Mouse (Mus musculus) limb, embryonic 13.5 days (tissue): ENCODE measurements around the gene Tuba3b. TPM values are rescaled to one million over a fixed set of nuclear protein-coding genes. Genes with fewer than 3 reads are reported as not detected.

Experiments used
- ATAC-seq: fragments of 200-750 bp; cut with Nextera tagmentation; 2 replicates; pipeline ENCODE4 v1.8.0; 2017; ENCODE audit warnings: low read depth, moderate number of reproducible peaks, moderate TSS enrichment; ENCODE audit not compliant: low FRiP score
- H3K27ac ChIP-seq: fragments of 300-500 bp; sonication (generic); 2 replicates; pipeline ENCODE4 v1.5.1; 2015; ENCODE audit warnings: inconsistent platforms, mild to moderate bottlenecking, moderate library complexity
- H3K27me3 ChIP-seq: fragments of 300-500 bp; sonication (generic); 2 replicates; pipeline ENCODE4 v1.6.1; 2015; ENCODE audit warnings: mild to moderate bottlenecking, inconsistent platforms
- H3K36me3 ChIP-seq: fragments of 300-500 bp; sonication (generic); 2 replicates; pipeline ENCODE4 v1.6.1; 2015; ENCODE audit warnings: inconsistent platforms, mild to moderate bottlenecking, moderate library complexity
- H3K4me1 ChIP-seq: fragments of 300-500 bp; sonication (generic); 2 replicates; pipeline ENCODE4 v1.6.1; 2015; ENCODE audit warnings: inconsistent platforms
- H3K4me2 ChIP-seq: fragments of 300-500 bp; sonication (generic); replicated peaks from 2 replicates; pipeline ENCODE4 v1.6.1; 2015; ENCODE audit warnings: inconsistent platforms, mild to moderate bottlenecking, moderate library complexity
- H3K4me3 ChIP-seq: fragments of 300-500 bp; sonication (generic); 2 replicates; pipeline ENCODE4 v1.5.1; 2015; ENCODE audit warnings: moderate library complexity, mild to moderate bottlenecking, inconsistent platforms
- H3K9ac ChIP-seq: fragments of 300-500 bp; sonication (generic); 2 replicates; pipeline ENCODE4 v1.6.1; 2015; ENCODE audit warnings: mild to moderate bottlenecking, inconsistent platforms
- H3K9me3 ChIP-seq: fragments of 300-500 bp; sonication (generic); 2 replicates; pipeline ENCODE4 v1.6.1; 2016; ENCODE audit warnings: inconsistent platforms
- WGBS: fragments of 180-500 bp; shearing (Covaris S2); methylation state at CpG from one replicate; pipeline ENCODE4 v1.1.7; 2015; 5-methylcytosine and 5-hydroxymethylcytosine counted together
- polyA plus RNA-seq: library from polyadenylated mRNA; unstranded; fragments of >200 nt; fragmentation: Nextera tagmentation; extraction: Ambion mirVana; gene quantifications from 2 replicates; pipeline ENCODE4 v1.2.1, GENCODE M21; 2015

Gene Tuba3b
- polyA plus RNA-seq, 1 experiment from 2014 or later, result not detected

DNA sequence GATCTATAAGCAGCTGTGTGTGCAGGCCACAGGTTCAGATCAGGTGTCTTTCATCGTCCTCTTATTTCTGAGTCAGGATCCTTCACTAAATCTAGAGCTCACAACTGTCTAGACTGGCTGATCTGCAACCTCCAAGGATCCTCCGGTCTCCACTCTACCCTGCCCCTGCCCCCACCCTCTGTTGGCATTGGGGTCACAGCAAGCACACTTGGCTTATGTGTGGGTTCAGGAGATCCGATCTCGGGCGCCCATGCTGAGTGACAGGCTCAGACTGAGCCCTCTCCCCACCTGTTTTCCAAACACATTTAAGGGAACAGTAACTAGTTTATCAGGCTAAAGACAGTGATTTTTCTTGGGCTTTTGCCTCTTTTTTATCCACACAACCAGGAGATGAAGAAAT, 38.1 kb downstream of the Tuba3b start:
- H3K27me3 ChIP-seq, result no peaks in the 10 kb centered on the region
- H3K9me3 ChIP-seq, result peaks cover 14% of the 10 kb centered on the region; the same call in 1 of the 2 replicates
- WGBS, result 84% methylated on average over 5 of the region's 5 CpGs
- H3K27ac ChIP-seq, result no peak overlapping the region
- H3K4me3 ChIP-seq, result no peak overlapping the region
- no peak overlapping the region for H3K4me2 ChIP-seq
- H3K4me1 ChIP-seq, result no peaks in the 10 kb centered on the region
- no peak overlapping the region for H3K9ac ChIP-seq
- ATAC-seq, result no peak
- H3K36me3 ChIP-seq, result no peaks in the 10 kb centered on the region

DNA sequence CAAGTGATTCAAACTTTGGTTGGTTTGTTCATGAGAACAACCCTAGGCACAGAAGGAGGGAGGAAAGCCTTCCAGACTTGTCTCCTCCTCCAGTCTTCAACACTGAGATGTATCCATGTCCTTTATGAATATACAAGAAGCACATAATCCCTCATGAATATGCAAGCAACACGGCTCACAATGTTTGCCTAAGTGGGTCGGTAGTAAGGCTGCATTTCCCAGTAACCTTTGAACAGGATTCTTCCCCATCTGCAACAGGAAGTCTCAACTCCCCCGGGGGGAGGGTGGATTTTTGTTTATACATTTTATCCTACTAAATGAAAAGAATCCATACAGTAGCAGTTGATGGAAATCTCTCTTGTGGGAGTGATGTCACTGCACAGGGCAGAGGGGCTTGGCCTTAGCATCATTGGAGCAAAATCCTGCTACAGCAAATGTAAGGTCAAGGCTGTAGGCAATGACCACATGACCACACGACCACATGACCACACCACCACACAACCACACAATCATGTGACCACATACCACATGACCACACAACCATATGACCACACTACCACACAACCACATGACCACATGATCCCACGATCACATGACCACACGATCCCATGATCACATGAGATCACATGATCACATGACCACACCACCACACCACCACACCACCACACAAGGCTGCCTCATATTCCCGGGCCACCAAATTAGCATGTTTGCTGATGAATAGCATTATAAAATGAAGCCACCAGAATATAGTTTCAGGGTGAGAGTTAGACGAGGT, 38.7 kb downstream of the Tuba3b start:
- Histone ChIP-seq H3K4me1 (no peaks in the 10 kb centered on the region), H3K27ac (no peak overlapping the region), H3K36me3 (no peaks in the 10 kb centered on the region), H3K4me3 (no peak overlapping the region), H3K9me3 (peaks cover 14% of the 10 kb centered on the region; the same call in 1 of the 2 replicates), H3K27me3 (no peaks in the 10 kb centered on the region), H3K4me2 (no peak overlapping the region), H3K9ac (no peak overlapping the region)
- WGBS, result 85% methylated on average over 8 of the region's 8 CpGs
- ATAC-seq, result no peak

DNA sequence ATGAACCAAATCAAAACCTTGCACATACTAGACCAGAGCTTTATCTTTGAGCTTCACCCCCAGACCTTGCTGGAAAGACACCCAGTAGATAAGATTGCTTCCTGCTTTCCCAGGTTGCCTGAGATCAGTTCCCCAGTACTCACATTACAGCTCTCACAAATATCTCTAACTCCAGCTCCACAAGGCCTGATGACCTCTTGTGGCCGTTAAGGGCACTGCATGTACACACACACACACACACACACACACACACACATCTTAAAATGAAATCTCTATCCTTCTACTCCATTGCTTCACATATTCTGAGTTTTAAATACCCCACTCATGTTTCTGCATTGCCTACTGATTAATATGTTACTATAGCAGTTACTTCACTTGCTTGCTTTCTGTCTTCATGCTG, 40.1 kb downstream of the Tuba3b start:
- no peak overlapping the region for H3K4me3 ChIP-seq
- peaks cover 14% of the 10 kb centered on the region; the same call in 1 of the 2 replicates for H3K9me3 ChIP-seq
- H3K4me1 ChIP-seq, result no peaks in the 10 kb centered on the region
- WGBS, result 82% methylated on average over 1 of the region's 1 CpGs
- ATAC-seq, result no peak
- no peak overlapping the region for H3K9ac ChIP-seq
- H3K27ac ChIP-seq, result no peak overlapping the region
- H3K27me3 ChIP-seq, result no peaks in the 10 kb centered on the region
- H3K4me2 ChIP-seq, result no peak overlapping the region
- H3K36me3 ChIP-seq, result no peaks in the 10 kb centered on the region

DNA sequence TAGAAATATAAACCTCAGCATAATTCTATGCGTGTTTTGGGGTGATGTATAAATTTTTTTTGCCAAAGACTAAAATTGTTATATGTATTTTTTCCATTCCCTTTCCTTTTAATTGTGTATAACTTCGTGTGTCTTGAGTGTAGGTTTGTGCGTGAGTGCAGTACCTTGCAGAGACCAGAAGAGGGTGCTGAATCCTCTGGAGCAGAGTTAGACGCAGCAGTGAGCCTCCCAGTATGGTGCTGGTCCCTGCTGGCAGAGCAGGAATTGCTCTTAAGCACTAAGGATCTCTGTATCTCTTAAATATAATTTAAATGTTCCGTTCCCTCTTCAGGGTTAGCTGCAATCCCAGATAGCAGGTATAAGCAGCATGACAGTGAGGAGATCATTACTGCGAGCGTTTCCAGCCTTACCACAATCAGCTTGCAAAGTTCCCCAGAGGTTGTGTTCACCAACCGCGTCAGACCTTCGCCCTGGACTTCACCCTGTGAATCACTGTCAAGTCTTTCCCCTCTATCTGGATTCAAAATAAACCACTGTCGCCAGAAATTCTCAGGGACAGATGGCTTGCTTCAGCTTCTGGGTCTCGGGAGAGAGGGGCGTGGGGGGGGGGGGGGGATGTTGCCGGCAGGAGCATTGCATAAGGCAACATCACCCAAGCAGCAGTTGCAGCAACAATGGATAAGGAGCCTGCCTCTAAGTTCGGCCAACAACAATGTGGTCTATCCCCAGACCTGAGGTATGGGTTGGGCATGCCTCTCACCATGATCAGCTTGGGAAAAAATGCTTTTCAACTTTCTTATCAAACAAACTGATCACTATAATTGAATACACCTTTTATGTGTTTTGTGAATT, 41.4 kb downstream of the Tuba3b start:
- Histone ChIP-seq H3K4me3 (no peak overlapping the region), H3K27me3 (no peaks in the 10 kb centered on the region), H3K9me3 (peaks cover 14% of the 10 kb centered on the region; the same call in 1 of the 2 replicates), H3K4me1 (no peaks in the 10 kb centered on the region), H3K36me3 (no peaks in the 10 kb centered on the region), H3K4me2 (no peak overlapping the region), H3K27ac (no peak overlapping the region), H3K9ac (no peak overlapping the region)
- ATAC-seq, result no peak
- WGBS, result 88% methylated on average over 15 of the region's 15 CpGs

DNA sequence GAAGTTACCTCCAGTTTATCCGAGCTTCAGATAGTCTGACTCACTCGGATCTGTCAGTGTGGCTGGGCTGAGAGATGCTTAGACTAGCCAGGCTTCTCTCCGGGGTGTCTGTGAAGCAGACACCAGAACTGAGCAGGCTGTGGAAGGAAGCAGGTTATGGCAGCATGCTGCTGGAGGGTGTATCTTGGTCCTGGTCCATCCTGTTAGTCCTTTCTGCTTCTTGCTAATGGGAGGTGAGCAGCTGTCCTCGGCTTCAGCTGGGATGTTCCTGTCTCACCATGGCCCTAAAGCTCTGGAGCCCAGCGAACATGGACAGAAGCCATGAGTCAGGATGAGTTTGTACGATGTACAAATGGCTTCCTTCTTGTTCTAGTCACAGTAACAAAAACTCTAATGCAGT, 43.6 kb downstream of the Tuba3b start:
- ATAC-seq, result no peak
- no peak overlapping the region for H3K9ac ChIP-seq
- H3K4me2 ChIP-seq, result no peak overlapping the region
- H3K4me1 ChIP-seq, result 0 out of 2 replicates have a peak, but pooled peaks cover 4% of the 10 kb centered on the region
- peaks cover 14% of the 10 kb centered on the region; the same call in 1 of the 2 replicates for H3K9me3 ChIP-seq
- no peaks in the 10 kb centered on the region for H3K36me3 ChIP-seq
- H3K27me3 ChIP-seq, result no peaks in the 10 kb centered on the region
- H3K4me3 ChIP-seq, result no peak overlapping the region
- WGBS, result 70% methylated on average over 6 of the region's 6 CpGs
- H3K27ac ChIP-seq, result no peak overlapping the region

DNA sequence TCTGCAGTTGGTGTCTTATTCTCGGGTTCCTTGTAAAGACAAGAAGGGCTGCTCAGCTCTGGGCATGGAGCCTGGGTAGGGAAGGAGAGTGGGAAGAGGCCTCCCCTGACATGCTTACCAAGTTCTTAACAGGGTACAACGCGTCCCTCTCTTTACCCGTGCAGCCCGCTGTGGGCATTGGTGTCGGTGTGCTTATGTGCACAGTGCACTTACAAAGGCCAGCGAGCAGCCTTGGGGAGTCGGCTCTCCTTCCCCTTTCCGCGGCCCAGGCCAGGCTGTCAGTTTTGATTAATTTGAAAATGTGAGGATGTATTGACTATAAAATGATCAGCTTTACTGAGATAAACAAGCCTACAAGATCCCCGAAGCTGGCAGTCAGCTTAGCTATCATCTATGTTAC, 45.4 kb downstream of the Tuba3b start:
- Histone ChIP-seq H3K4me3 (no peak overlapping the region), H3K9ac (no peak overlapping the region), H3K27ac (no peak overlapping the region), H3K9me3 (peaks cover 8% of the 10 kb centered on the region; the same call in 1 of the 2 replicates), H3K36me3 (no peaks in the 10 kb centered on the region), H3K4me1 (0 out of 2 replicates have a peak, but pooled peaks cover 6% of the 10 kb centered on the region), H3K4me2 (no peak overlapping the region), H3K27me3 (no peaks in the 10 kb centered on the region)
- no peak for ATAC-seq
- WGBS, result 80% methylated on average over 11 of the region's 11 CpGs

DNA sequence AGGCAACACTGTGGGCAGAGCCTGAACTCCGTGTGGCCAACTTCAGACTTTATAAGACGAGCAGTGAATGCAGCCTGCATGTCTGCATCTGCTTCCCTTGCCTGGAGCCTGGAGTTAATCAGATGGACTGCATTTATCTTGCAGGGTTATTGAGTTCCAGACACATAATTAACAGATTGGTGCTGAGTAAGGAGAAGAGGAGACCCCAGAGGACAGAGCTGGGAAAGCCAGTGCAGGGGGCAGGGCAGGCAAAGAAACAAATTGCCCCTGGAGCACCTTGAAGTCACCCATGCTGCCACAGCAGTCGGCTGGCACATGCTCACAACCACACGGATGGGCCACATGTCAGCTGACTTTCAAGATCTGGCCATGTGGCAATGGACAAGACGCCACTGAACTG, 48.7 kb downstream of the Tuba3b start:
- H3K9ac ChIP-seq, result no peak overlapping the region
- 0 out of 2 replicates have a peak, but pooled peaks cover 6% of the 10 kb centered on the region for H3K4me1 ChIP-seq
- no peak overlapping the region for H3K27ac ChIP-seq
- ATAC-seq, result no peak
- H3K36me3 ChIP-seq, result no peaks in the 10 kb centered on the region
- no peak overlapping the region for H3K4me3 ChIP-seq
- H3K4me2 ChIP-seq, result no peak overlapping the region
- H3K27me3 ChIP-seq, result no peaks in the 10 kb centered on the region
- H3K9me3 ChIP-seq, result no peaks in the 10 kb centered on the region
- WGBS, result 45% methylated on average over 5 of the region's 5 CpGs

DNA sequence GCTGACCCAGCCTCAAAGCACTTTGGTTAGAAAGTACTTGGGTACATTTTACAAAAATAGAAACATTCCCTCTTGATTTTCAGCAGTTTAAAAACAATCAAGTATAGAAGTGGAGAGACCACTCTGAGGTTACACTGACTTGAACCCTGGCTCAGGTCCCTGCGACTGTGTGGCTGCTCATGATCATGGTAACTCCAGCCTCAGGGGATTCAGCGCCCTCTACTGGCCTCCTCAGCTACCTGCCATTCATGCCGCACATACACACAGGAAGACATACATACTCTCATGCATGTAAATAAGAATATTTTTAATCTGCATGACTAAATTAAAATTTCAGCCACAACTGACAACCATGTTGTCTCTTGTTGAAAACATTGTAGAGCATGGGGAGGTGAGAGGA, 50.2 kb downstream of the Tuba3b start:
- no peak overlapping the region for H3K9ac ChIP-seq
- no peak for ATAC-seq
- H3K4me1 ChIP-seq, result 0 out of 2 replicates have a peak, but pooled peaks cover 6% of the 10 kb centered on the region
- no peak overlapping the region for H3K4me3 ChIP-seq
- H3K9me3 ChIP-seq, result no peaks in the 10 kb centered on the region
- no peaks in the 10 kb centered on the region for H3K27me3 ChIP-seq
- no peak overlapping the region for H3K4me2 ChIP-seq
- H3K27ac ChIP-seq, result no peak overlapping the region
- 82% methylated on average over 3 of the region's 3 CpGs for WGBS
- no peaks in the 10 kb centered on the region for H3K36me3 ChIP-seq

DNA sequence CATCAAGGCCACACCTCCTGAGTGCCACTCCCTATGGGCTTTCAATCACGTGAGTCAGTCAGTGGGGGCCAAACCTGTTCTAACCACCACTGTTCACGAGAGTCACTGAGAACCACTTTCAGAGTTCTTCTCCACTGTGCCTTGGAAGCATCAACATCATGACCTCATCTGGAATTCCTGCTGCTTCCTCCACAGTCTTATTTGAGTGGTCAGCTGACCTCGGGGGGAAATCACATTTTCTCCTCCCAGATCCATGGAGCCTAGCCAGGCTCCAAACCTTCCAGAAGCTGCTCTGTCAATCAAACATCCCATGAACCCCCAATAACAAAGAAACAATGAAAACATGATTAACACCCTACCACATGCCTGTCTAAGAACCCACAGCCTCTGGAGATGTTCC, 52.1 kb downstream of the Tuba3b start:
- Histone ChIP-seq H3K36me3 (no peaks in the 10 kb centered on the region), H3K9ac (no peak overlapping the region), H3K4me1 (0 out of 2 replicates have a peak, but pooled peaks cover 9% of the 10 kb centered on the region), H3K27ac (no peak overlapping the region), H3K4me3 (no peak overlapping the region), H3K27me3 (no peaks in the 10 kb centered on the region), H3K9me3 (no peaks in the 10 kb centered on the region), H3K4me2 (no peak overlapping the region)
- WGBS, result 70% methylated on average over 3 of the region's 3 CpGs
- ATAC-seq, result no peak

DNA sequence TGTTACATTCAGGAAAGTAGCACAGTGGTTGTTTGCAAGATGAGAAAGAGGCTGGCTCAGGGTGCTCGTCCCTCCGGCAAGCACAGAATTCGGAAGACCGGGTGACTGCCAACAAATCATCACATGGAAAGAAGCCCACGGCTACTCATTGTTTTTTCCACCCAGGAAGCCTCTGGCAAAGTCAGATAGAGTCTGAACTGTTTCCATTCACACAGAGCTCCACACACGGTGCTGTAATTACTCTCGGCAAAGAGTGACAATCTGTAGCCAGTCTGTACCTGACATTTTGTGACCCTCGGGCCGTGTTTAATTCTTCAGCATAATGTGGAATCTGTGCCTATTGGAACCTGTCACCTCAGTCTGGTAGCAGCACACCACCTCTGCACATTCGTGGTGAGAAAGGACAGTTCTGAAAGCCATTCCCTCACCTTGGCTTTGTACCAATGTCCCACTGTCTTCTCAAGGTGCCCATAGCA, 54.1 kb downstream of the Tuba3b start:
- Histone ChIP-seq H3K9me3 (no peaks in the 10 kb centered on the region), H3K9ac (no peak overlapping the region), H3K4me2 (no peak overlapping the region), H3K27me3 (no peaks in the 10 kb centered on the region), H3K36me3 (no peaks in the 10 kb centered on the region), H3K27ac (no peak overlapping the region), H3K4me3 (no peak overlapping the region), H3K4me1 (0 out of 2 replicates have a peak, but pooled peaks cover 3% of the 10 kb centered on the region)
- WGBS, result 66% methylated on average over 10 of the region's 10 CpGs
- ATAC-seq, result no peak
